18 mouse cellular contexts compared by ENCODE assay signal in the genomic region with DNA sequence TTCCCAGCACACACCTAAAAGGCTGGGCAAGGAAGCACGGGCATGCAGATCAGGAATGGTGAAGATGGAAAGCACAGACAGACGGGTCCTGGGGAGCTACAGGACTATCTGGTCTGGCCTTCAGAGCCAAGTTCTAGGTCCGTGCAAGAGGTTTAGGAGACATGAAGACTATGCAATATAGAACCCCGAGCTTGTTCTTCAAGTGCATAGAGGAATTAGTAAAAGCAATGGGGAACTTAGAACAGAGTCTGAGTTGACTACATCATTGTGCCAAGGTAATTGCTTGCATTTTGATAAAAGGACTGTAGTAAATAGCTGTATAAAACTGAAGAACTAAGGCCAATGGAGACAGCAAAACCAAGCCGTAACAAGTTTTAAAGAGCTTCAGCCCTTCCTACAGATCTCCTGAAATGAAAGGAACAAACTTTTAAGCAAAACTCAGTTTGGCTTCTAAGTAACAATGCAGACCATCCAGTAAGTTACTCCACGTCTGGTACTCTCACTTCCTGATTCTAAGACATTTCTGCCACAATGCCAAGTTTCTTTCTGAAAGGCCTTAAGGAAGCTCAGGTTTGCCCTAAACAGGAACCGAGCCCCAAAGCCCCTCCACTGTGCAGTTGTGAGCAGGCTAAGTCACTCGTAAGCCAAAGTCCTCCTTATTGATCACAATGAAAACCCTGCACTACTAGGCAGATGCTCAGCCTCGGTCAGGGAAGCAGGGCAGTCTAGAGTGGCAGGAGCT.
DNase-seq lines count a peak whose midpoint lies in the region; ATAC-seq and TF ChIP-seq lines count a peak whose summit lies in the region.
"Had no signal": no experiment of that assay in that cellular context is flagged by ENCODE, and none has a peak within 500 bp of the region (broad histone marks: within the 10 kb centered on the region; RNA-seq: fewer than 3 reads in every experiment).

No protein-coding gene starts in this region.

- no peak for TF ChIP-seq POLR2A in lung, adult 2 months (IDR thresholded peaks at IDR 0.05; ENCODE audit: borderline replicate concordance, extremely low read depth, low read depth, low read length)

- H3K27ac ChIP-seq in lung, embryonic 16.5 days (ENCODE audit: low read length): no peak overlapping the region
- H3K27ac ChIP-seq: forebrain, embryonic 10.5 days; heart, embryonic 13.5 days; hindbrain, embryonic 14.5 days; limb, embryonic 13.5 days; lung, embryonic 15.5 days had no signal

- no peak overlapping the region for H3K4me3 ChIP-seq in lung, embryonic 16.5 days (ENCODE audit: low read length)
- H3K4me3 ChIP-seq in lung, adult 2 months (replicated peaks; ENCODE audit: extremely low read depth, low read depth, low read length): no peak overlapping the region
- H3K4me3 ChIP-seq: forebrain, embryonic 10.5 days; heart, embryonic 13.5 days; limb, embryonic 13.5 days; lung, embryonic 15.5 days had no signal

- 0 out of 2 replicates have a peak, but pooled peaks have one; percentile 20 for ATAC-seq in lung, embryonic 16.5 days (ENCODE audit: low read depth)
- peak; percentile 86 for ATAC-seq in monocyte, adult 5-6 weeks (replicated peaks; ENCODE audit: insufficient number of reproducible peaks, low FRiP score, low TSS enrichment, poor library complexity, severe bottlenecking)
- ATAC-seq: intestine, postnatal 0 days had no signal

- H3K27me3 ChIP-seq in lung, embryonic 16.5 days (ENCODE audit: control insufficient read depth, insufficient read depth, low read depth, low read length): no peaks in the 10 kb centered on the region
- H3K27me3 ChIP-seq: heart, embryonic 13.5 days; limb, embryonic 13.5 days; lung, embryonic 15.5 days had no signal

- peaks cover 24% of the 10 kb centered on the region for H3K4me1 ChIP-seq in lung, embryonic 16.5 days (replicated peaks; ENCODE audit: control insufficient read depth, insufficient read depth, low read length)
- H3K4me1 ChIP-seq in lung, adult 2 months (ENCODE audit: control insufficient read depth, insufficient read depth, low read length): peaks cover 21% of the 10 kb centered on the region

- H3K9ac ChIP-seq in lung, embryonic 16.5 days (ENCODE audit: low read length): no peak overlapping the region
- H3K9ac ChIP-seq: heart, embryonic 13.5 days; hindbrain, embryonic 14.5 days; limb, embryonic 13.5 days; lung, embryonic 15.5 days had no signal

- no peaks in the 10 kb centered on the region for H3K36me3 ChIP-seq in lung, embryonic 16.5 days (ENCODE audit: control insufficient read depth, insufficient read depth, low read length)
- H3K36me3 ChIP-seq: heart, embryonic 13.5 days; limb, embryonic 13.5 days; lung, embryonic 15.5 days had no signal

- TF ChIP-seq CTCF in lung, adult 2 months (IDR thresholded peaks at IDR 0.05; ENCODE audit: insufficient read depth, low read length): no peak

- no peak overlapping the region for H3K4me2 ChIP-seq in lung, embryonic 16.5 days (ENCODE audit: low read depth, low read length)
- H3K4me2 ChIP-seq: heart, embryonic 13.5 days; hindbrain, embryonic 14.5 days; limb, embryonic 13.5 days; lung, embryonic 15.5 days had no signal

- DNase-seq in heart, adult 8-10 months (ENCODE audit: low spot score): peak; percentile 29
- no peak for DNase-seq in heart, postnatal 4 days
- no peak for DNase-seq in lung, adult 2 months
- peak; percentile 39 for DNase-seq in brain, adult 2 months (ENCODE audit: low read depth, low spot score)
- DNase-seq in right cerebral cortex, postnatal 4 days: no peak
- no peak for DNase-seq in cerebellum, adult 9-11 months
- DNase-seq: adrenal gland, adult 2 months; cerebellum, adult 18-20 months; gastrocnemius, postnatal 14 days; midbrain, embryonic 14.5 days had no signal

- H3K9me3 ChIP-seq in lung, embryonic 16.5 days (ENCODE audit: control insufficient read depth, low read length): no peaks in the 10 kb centered on the region
- H3K9me3 ChIP-seq: forebrain, embryonic 10.5 days; heart, embryonic 13.5 days; limb, embryonic 13.5 days; lung, embryonic 15.5 days had no signal

- WGBS in lung, embryonic 16.5 days: 64% methylated on average over 9 of the region's 9 CpGs
- WGBS in lung, adult 2 months: 49% methylated on average over 9 of the region's 9 CpGs

Comparison
In these comparisons a context has a peak if more than half of its experiments do, and no peak if none do; other contexts are left out.
1. DNase-seq: peak in heart, adult 8-10 months (single experiment) and brain, adult 2 months (single experiment); none in heart, postnatal 4 days (single experiment), lung, adult 2 months (single experiment), right cerebral cortex, postnatal 4 days (single experiment) and cerebellum, adult 9-11 months (single experiment).